In genomic region chr9:22070791-22071573, GRCm38 (mm10) we compare ENCODE assay signal across 7 mouse cellular contexts. TPM values are rescaled to one million over a fixed set of nuclear protein-coding genes. Genes with fewer than 3 reads are reported as not detected.
DNase-seq lines count a peak whose midpoint lies in the region; ATAC-seq lines count a peak whose summit lies in the region.

Gm49318 (minus strand) TSS chr9:22071259.
Zfp653 (minus strand) TSS chr9:22071376.

- H3K27me3 ChIP-seq in embryonic facial prominence, embryonic 10.5 days (replicated peaks; ENCODE audit: low read depth, poor library complexity, severe bottlenecking), result no peaks in the 10 kb centered on the region
- H3K27me3 ChIP-seq in limb, embryonic 10.5 days (ENCODE audit: low read depth, poor library complexity, severe bottlenecking), result no peaks in the 10 kb centered on the region
- no peaks in the 10 kb centered on the region for H3K27me3 ChIP-seq in midbrain, embryonic 13.5 days

- peak; percentile 91 for ATAC-seq in granulocyte monocyte progenitor cell, adult 5-6 weeks (replicated peaks; ENCODE audit: poor library complexity, severe bottlenecking)
- ATAC-seq in midbrain, embryonic 13.5 days, result peak; percentile 98

- peaks cover 18% of the 10 kb centered on the region for H3K4me1 ChIP-seq in embryonic facial prominence, embryonic 10.5 days
- H3K4me1 ChIP-seq in limb, embryonic 10.5 days, result peaks cover 19% of the 10 kb centered on the region
- peaks cover 17% of the 10 kb centered on the region for H3K4me1 ChIP-seq in midbrain, embryonic 13.5 days (replicated peaks)

- H3K9me3 ChIP-seq in embryonic facial prominence, embryonic 10.5 days, result no peaks in the 10 kb centered on the region
- H3K9me3 ChIP-seq in limb, embryonic 10.5 days (replicated peaks), result no peaks in the 10 kb centered on the region
- no peaks in the 10 kb centered on the region for H3K9me3 ChIP-seq in midbrain, embryonic 13.5 days

- peaks cover 67% of the 10 kb centered on the region for H3K36me3 ChIP-seq in embryonic facial prominence, embryonic 10.5 days (replicated peaks)
- peaks cover 58% of the 10 kb centered on the region for H3K36me3 ChIP-seq in limb, embryonic 10.5 days
- H3K36me3 ChIP-seq in midbrain, embryonic 13.5 days, result peaks cover 50% of the 10 kb centered on the region

- WGBS in embryonic facial prominence, embryonic 10.5 days, result under 1% methylated on average over 87 of the region's 87 CpGs
- WGBS in limb, embryonic 10.5 days, result 1% methylated on average over 81 of the region's 87 CpGs
- under 1% methylated on average over 78 of the region's 87 CpGs for WGBS in midbrain, embryonic 13.5 days

- peak; percentile 97 for DNase-seq in adrenal gland, postnatal 10 days
- peak; percentile 98 for DNase-seq in embryonic facial prominence, embryonic 10.5 days (ENCODE audit: low spot score)
- DNase-seq in kidney, adult 11 months, result peak; percentile 98
- peak; percentile 97 for DNase-seq in limb, embryonic 10.5 days (ENCODE audit: low spot score)
- DNase-seq in spleen, adult 12 weeks (ENCODE audit: low spot score), result peak; percentile 91

- H3K9ac ChIP-seq in midbrain, embryonic 13.5 days (replicated peaks), result peak within 1 kb of the TSS; percentile 91

- peak within 1 kb of the TSS; percentile 99 for H3K27ac ChIP-seq in embryonic facial prominence, embryonic 10.5 days (replicated peaks)
- H3K27ac ChIP-seq in limb, embryonic 10.5 days, result peak within 1 kb of the TSS; percentile 99
- H3K27ac ChIP-seq in midbrain, embryonic 13.5 days, result peak within 1 kb of the TSS; percentile 96

- peak within 1 kb of the TSS; percentile 92 for H3K4me3 ChIP-seq in embryonic facial prominence, embryonic 10.5 days
- H3K4me3 ChIP-seq in limb, embryonic 10.5 days, result peak within 1 kb of the TSS; percentile 93
- peak within 1 kb of the TSS; percentile 82 for H3K4me3 ChIP-seq in midbrain, embryonic 13.5 days (replicated peaks)

- H3K4me2 ChIP-seq in midbrain, embryonic 13.5 days (replicated peaks), result peak within 1 kb of the TSS; percentile 61

RNA-seq across cellular contexts. Expression of gene Gm49318, which starts in this region (rescaled TPM):
- total RNA-seq in adrenal gland, postnatal 10 days (2021), result not detected
- polyA plus RNA-seq in embryonic facial prominence, embryonic 10.5 days (2016; fragmentation: Nextera tagmentation; extraction: Ambion mirVana), result not detected in 2 replicates
- total RNA-seq in granulocyte monocyte progenitor cell, adult 5-6 weeks (2014; fragmentation: Nextera tagmentation), result not detected in 2 replicates
- not detected in 2 replicates for total RNA-seq in granulocyte monocyte progenitor cell, adult 5-6 weeks (2017)
- polyA plus RNA-seq in limb, embryonic 10.5 days (2016; fragmentation: Nextera tagmentation; extraction: Ambion mirVana), result not detected in 2 replicates
- not detected in 2 replicates for polyA plus RNA-seq in midbrain, embryonic 13.5 days (2015; fragmentation: Nextera tagmentation; extraction: Ambion mirVana)

RNA-seq across cellular contexts. Expression of gene Zfp653, which starts in this region (rescaled TPM):
- total RNA-seq in adrenal gland, postnatal 10 days (2021), result 10 to 100 TPM in 1 of 2 experiments, 1 to 10 TPM in 1; 9.7 to 11.8 TPM
- 9.1 and 10.2 TPM in 2 replicates for polyA plus RNA-seq in embryonic facial prominence, embryonic 10.5 days (2016; fragmentation: Nextera tagmentation; extraction: Ambion mirVana)
- total RNA-seq in granulocyte monocyte progenitor cell, adult 5-6 weeks (2014; fragmentation: Nextera tagmentation), result 6.2 and 8.7 TPM in 2 replicates
- 5.8 and 9.3 TPM in 2 replicates for total RNA-seq in granulocyte monocyte progenitor cell, adult 5-6 weeks (2017)
- 11.0 TPM in 2 replicates for polyA plus RNA-seq in limb, embryonic 10.5 days (2016; fragmentation: Nextera tagmentation; extraction: Ambion mirVana)
- 17.7 and 19.8 TPM in 2 replicates for polyA plus RNA-seq in midbrain, embryonic 13.5 days (2015; fragmentation: Nextera tagmentation; extraction: Ambion mirVana)

Comparison
In these comparisons a context has a peak if more than half of its experiments do, and no peak if none do; other contexts are left out.
1. Peak in every context shown above with its lines: DNase-seq, ATAC-seq, H3K4me3 ChIP-seq and H3K27ac ChIP-seq.